Mouse (Mus musculus) cortical plate, adult 2 months (tissue): ENCODE data around the gene Pdss2. TPM values are rescaled to one million over a fixed set of nuclear protein-coding genes. Genes with fewer than 3 reads are reported as not detected.

Experiments used
- H3K27ac ChIP-seq: fragments of 200-500 bp; 2 replicates; pipeline ENCODE4 v1.5.1; 2012; ENCODE audit warnings: low read length, control low read depth, inconsistent platforms; ENCODE audit not compliant: insufficient read depth
- H3K4me1 ChIP-seq: fragments of 200-500 bp; 2 replicates; pipeline ENCODE4 v1.6.1; 2011; ENCODE audit warnings: low read length; ENCODE audit not compliant: control insufficient read depth, insufficient read depth
- H3K4me3 ChIP-seq: fragments of 200-500 bp; 2 replicates; pipeline ENCODE4 v1.5.1; 2011; ENCODE audit warnings: mild to moderate bottlenecking, low read length, control low read depth; ENCODE audit not compliant: insufficient read depth
- CTCF ChIP-seq: fragments of 200-500 bp; IDR thresholded peaks from 2 replicates; pipeline ENCODE4 v1.5.1; 2011; ENCODE audit warnings: mild to moderate bottlenecking, control low read depth, low read length; ENCODE audit not compliant: insufficient read depth; ENCODE audit errors: extremely low read depth
- POLR2A ChIP-seq: fragments of 200-500 bp; IDR thresholded peaks from 2 replicates; pipeline ENCODE4 v1.6.1; 2011; ENCODE audit warnings: mild to moderate bottlenecking, low read length, control low read depth; ENCODE audit not compliant: insufficient read depth; ENCODE audit errors: extremely low read depth
- polyA plus RNA-seq: library from polyadenylated mRNA; depleted of rRNA; stranded (reverse); fragments of >200 nt; gene quantifications from 2 replicates; pipeline ENCODE4 v1.2.3, GENCODE M21; 2012

Gene Pdss2
- polyA plus RNA-seq, 1 experiment: 12.1 TPM

DNA sequence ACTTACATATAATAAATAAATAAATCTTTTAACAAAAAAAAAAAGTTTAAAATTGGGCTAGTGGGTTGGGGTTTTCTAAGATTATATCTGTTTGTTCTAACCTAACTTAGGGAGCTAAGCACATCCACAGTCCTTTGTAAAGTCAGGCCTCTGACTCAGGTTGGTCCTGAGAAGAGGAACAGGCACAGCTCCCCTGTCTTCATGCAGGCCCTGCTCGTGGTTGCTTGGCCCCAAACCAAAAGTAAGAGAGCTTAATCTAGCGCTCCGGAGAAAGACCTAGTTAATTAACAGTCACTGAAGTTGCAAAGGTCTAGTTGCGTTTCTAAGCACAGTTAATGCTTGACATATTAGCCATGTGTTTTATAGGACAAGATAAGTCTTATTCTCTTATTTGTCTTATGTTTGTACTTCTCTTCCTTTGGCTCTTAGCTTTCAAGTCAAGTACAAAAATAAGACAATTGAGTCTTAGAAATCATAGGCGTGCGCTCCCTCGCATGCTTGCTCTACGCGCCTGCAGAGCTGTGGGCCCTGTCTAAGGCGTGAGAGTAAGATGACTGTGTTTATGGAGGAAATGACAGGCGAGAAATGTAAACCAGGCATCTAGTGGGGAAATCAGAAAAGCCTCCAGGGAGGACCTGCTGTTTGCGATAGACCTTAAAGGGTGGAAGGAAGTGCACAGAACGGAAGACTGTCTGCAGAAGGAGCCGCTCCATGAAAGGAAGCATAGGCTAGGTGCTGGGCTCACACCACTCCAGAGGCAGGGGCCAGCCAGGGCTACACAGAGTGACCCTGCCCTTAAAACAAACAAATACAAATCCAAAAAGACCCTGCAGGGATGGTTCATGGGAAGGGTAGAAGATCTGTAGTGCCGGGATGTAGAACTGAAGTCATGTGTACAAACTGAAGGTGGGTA lies 157.7 kb downstream of the Pdss2 start:
- H3K4me3 ChIP-seq: no peak overlapping the region
- H3K27ac ChIP-seq: no peak overlapping the region
- TF ChIP-seq CTCF (no peak), POLR2A (no peak)
- H3K4me1 ChIP-seq: no peaks in the 10 kb centered on the region

DNA sequence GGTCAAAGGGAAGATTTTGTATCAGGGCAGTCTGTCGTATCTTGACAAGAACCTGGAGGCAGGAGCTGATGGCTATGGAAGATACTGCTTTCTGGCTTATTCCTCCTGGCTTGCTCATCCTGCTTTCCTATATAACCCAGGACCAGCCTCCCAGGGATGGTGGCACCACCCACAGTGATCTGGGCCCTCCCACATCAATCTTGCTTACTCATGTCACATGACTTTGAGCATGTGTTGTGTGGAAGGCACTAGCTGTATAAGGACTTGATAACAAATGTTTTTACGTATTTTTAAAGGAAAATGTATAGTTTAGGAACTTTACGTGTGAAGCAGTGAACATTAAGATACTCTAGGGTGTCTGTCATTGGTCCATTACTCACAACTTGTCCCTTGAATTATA lies 161.4 kb downstream of the Pdss2 start:
- no peak overlapping the region for H3K4me3 ChIP-seq
- no peak for TF ChIP-seq CTCF
- TF ChIP-seq POLR2A: no peak

DNA sequence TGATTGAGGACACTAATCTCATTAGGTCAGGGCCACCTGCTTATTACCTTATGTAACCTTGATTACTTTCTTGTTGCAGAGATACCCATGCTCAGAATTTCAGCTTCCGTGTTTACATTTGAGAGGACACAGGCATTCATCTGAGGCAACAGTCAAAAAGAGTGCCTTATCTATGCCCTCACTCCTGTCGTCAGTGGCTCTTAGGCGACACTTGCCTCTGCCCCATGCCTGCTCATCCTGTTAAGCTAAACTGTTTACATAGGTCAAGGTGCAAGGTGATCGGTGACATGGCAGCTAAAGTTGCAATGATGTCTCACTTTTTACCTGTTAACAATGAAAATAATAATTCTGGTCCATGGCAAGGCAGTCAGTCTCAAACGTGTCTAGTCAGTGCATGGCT lies 163.3 kb downstream of the Pdss2 start:
- TF ChIP-seq CTCF (no peak), POLR2A (no peak)
- H3K4me1 ChIP-seq: no peaks in the 10 kb centered on the region
- H3K4me3 ChIP-seq: no peak overlapping the region
- H3K27ac ChIP-seq: no peak overlapping the region

More for the DNA sequence above, 161.4 kb downstream of the Pdss2 start:
- no peak overlapping the region for H3K27ac ChIP-seq
- no peaks in the 10 kb centered on the region for H3K4me1 ChIP-seq

GRCm38 (mm10) chr10:43392921-43393320 lies 171.6 kb downstream of the Pdss2 start:
- Histone ChIP-seq H3K27ac (no peak overlapping the region), H3K4me1 (no peaks in the 10 kb centered on the region), H3K4me3 (no peak overlapping the region)
- no peak for TF ChIP-seq POLR2A

GRCm38 (mm10) chr10:43393818-43394217 lies 172.5 kb downstream of the Pdss2 start:
- no peak overlapping the region for H3K27ac ChIP-seq
- H3K4me3 ChIP-seq: no peak overlapping the region
- no peaks in the 10 kb centered on the region for H3K4me1 ChIP-seq
- TF ChIP-seq POLR2A (no peak), CTCF (no peak)

DNA sequence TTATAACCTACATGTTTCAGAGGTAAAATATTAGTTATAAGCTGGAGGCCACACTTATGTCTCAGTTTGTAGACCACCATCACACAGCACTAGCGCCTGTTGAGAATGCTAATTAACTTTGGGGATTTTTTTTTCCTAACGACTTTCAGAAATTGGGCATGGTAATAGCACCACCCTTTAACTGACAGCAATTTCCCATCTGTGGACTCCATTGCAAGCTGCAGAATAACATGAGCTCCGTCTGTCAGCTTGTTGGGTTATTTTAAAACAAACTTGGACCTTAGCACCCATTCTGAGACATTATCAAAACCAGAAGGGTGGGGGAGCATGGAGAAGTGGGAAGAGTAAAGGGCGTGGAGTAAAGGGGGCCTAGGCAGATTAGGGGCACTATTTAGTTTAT lies 174.5 kb downstream of the Pdss2 start:
- no peak for TF ChIP-seq CTCF
- no peak for TF ChIP-seq POLR2A
- H3K4me3 ChIP-seq: no peak overlapping the region
- H3K27ac ChIP-seq: no peak overlapping the region
- peaks cover 4% of the 10 kb centered on the region for H3K4me1 ChIP-seq

DNA sequence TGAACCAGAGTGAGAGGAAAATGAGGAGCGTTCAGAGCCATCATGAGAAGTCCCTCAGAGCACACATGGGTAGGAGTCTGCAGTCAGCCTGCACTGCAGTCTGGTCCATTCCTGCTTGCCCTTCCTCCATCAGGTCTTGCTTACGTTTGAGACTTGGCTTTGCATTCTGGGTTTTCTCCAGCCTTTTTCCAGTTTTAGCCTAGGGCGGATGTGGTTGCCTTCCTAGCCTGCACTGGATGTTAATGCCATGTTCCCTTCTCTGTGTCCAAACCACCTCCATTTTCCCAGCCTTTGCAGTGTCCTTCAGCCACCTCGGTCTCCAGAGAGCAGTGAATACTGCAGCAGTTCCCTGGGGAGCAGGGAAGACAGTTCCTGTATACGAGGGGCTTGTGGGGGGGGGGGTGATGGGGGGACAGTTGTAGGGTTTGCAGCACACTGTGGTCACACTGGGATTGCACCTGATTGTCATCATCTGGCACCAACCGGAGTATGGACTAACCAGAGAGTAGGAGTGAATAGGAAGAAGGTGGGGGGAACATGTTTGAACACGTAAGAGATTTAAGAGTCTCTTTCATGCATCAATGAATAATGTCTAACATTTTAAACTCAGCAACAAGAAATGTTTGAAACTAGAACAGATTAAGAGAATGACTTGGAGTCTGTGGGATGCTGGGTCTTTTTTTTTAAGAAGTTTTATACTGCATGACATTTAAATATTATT lies 178.5 kb downstream of the Pdss2 start:
- no peak for TF ChIP-seq CTCF
- Histone ChIP-seq H3K4me3 (no peak overlapping the region), H3K4me1 (peaks cover 4% of the 10 kb centered on the region), H3K27ac (no peak overlapping the region)

- no peak overlapping the region for H3K4me3 ChIP-seq
- no peaks in the 10 kb centered on the region for H3K4me1 ChIP-seq
- H3K27ac ChIP-seq: no peak overlapping the region
- TF ChIP-seq CTCF: no peak
- TF ChIP-seq POLR2A: no peak
Measured at GRCm38 (mm10) chr10:43406107-43406506, 184.8 kb downstream of the Pdss2 start.

GRCm38 (mm10) chr10:43406885-43407284 lies 185.6 kb downstream of the Pdss2 start:
- TF ChIP-seq CTCF (no peak), POLR2A (no peak)
- Histone ChIP-seq H3K27ac (no peak overlapping the region), H3K4me1 (no peaks in the 10 kb centered on the region), H3K4me3 (no peak overlapping the region)
